Mouse (Mus musculus) adipose tissue, adult 10 weeks (tissue): ENCODE data around the gene Colca2. TPM values are rescaled to one million over a fixed set of nuclear protein-coding genes. Genes with fewer than 3 reads are reported as not detected.

Experiments used
- polyA plus RNA-seq: library from polyadenylated mRNA; stranded (reverse); fragments of 350-450 nt; fragmentation: Illumina TruSeq; extraction: RNeasy Lipid Tissue Mini Kit (QIAGEN cat#74804); gene quantifications from one replicate; pipeline ENCODE4 v1.2.3, GENCODE M21; 2014; ENCODE audit warnings: low read depth, low replicate concordance

Colca2 gene
- 13.8 TPM for polyA plus RNA-seq

GRCm38 (mm10) chr9:51278500-51279381 is at the start of gene Colca2:
Gene Colca2 (minus strand): TSS chr9:51278569.

Other genes starting within 250 kb of the Colca2 start
- gene Btg4, start 217.7 kb downstream of the Colca2 start, polyA plus RNA-seq, result 0.65 TPM
- gene Layn, start 201.5 kb downstream of the Colca2 start, polyA plus RNA-seq, result 6.4 TPM
- 2.9 TPM for gene 4833427G06Rik, start 176.5 kb downstream of the Colca2 start, polyA plus RNA-seq
- gene Gm32742, start 113.1 kb downstream of the Colca2 start, polyA plus RNA-seq, result 0.29 TPM
- gene Pou2af1, start 64.9 kb downstream of the Colca2 start, polyA plus RNA-seq, result 1.0 TPM
- not detected for gene 1810046K07Rik, start 50.3 kb upstream of the Colca2 start, polyA plus RNA-seq